Mouse (Mus musculus) forebrain, embryonic 13.5 days (tissue): Measurements from ENCODE around the gene Fbxo44. TPM values are rescaled to one million over a fixed set of nuclear protein-coding genes. Genes with fewer than 3 reads are reported as not detected.
"Not testable (repeated sequence)": the region's sequence is repeated elsewhere in the genome, so short reads cannot be mapped to it uniquely, and the experiment has no call there.

Source experiments
- ATAC-seq: fragments of 200-750 bp; cut with Nextera tagmentation; 2 replicates; pipeline ENCODE4 v1.8.0; 2017
- H3K27ac ChIP-seq: fragments of 300-500 bp; sonication (generic); 2 replicates; pipeline ENCODE4 v1.5.1; 2015; ENCODE audit warnings: inconsistent platforms, mild to moderate bottlenecking, moderate library complexity
- H3K27me3 ChIP-seq: fragments of 300-500 bp; sonication (generic); 2 replicates; pipeline ENCODE4 v1.6.1; 2015; ENCODE audit warnings: mild to moderate bottlenecking, inconsistent platforms
- H3K36me3 ChIP-seq: fragments of 300-500 bp; sonication (generic); 2 replicates; pipeline ENCODE4 v1.6.1; 2015; ENCODE audit warnings: mild to moderate bottlenecking, inconsistent platforms; ENCODE audit not compliant: poor library complexity, severe bottlenecking
- H3K4me1 ChIP-seq: fragments of 300-500 bp; sonication (generic); 2 replicates; pipeline ENCODE4 v1.6.1; 2015; ENCODE audit warnings: inconsistent platforms
- H3K4me2 ChIP-seq: fragments of 300-500 bp; sonication (generic); 2 replicates; pipeline ENCODE4 v1.6.1; 2015; ENCODE audit warnings: inconsistent platforms, mild to moderate bottlenecking, moderate library complexity
- H3K4me3 ChIP-seq: fragments of 300-500 bp; sonication (generic); 2 replicates; pipeline ENCODE4 v1.5.1; 2015; ENCODE audit warnings: mild to moderate bottlenecking, inconsistent platforms
- H3K9ac ChIP-seq: fragments of 300-500 bp; sonication (generic); 2 replicates; pipeline ENCODE4 v1.6.1; 2015; ENCODE audit warnings: mild to moderate bottlenecking, inconsistent platforms
- H3K9me3 ChIP-seq: fragments of 300-500 bp; sonication (generic); replicated peaks from 2 replicates; pipeline ENCODE4 v1.6.1; 2016; ENCODE audit warnings: inconsistent platforms
- WGBS: fragments of 180-500 bp; shearing (Covaris S2); methylation state at CpG from one replicate; pipeline ENCODE4 v1.1.7; 2015; 5-methylcytosine and 5-hydroxymethylcytosine counted together
- polyA plus RNA-seq: library from polyadenylated mRNA; unstranded; fragments of >200 nt; fragmentation: Nextera tagmentation; extraction: Ambion mirVana; gene quantifications from 2 replicates; pipeline ENCODE4 v1.2.1, GENCODE M21; 2015

The Fbxo44 gene
- polyA plus RNA-seq, 1 experiment from 2014 or later = 62.4 TPM

GRCm38 (mm10) chr4:148121982-148122693, 38.1 kb downstream of the Fbxo44 start:
- H3K27me3 ChIP-seq = no peaks in the 10 kb centered on the region
- peaks cover 69% of the 10 kb centered on the region for H3K4me1 ChIP-seq
- peaks cover 4% of the 10 kb centered on the region; the same call in 1 of the 2 replicates for H3K36me3 ChIP-seq
- ATAC-seq = peak; percentile 87
- peak overlapping the region; percentile 91 for H3K27ac ChIP-seq
- peak overlapping the region; percentile 34 for H3K4me2 ChIP-seq
- H3K4me3 ChIP-seq = no peak overlapping the region
- 0 out of 2 replicates have a peak, but pooled peaks cover 3% of the 10 kb centered on the region for H3K9me3 ChIP-seq
- WGBS = 5% methylated on average over 6 of the region's 6 CpGs
- H3K9ac ChIP-seq = peak overlapping the region; percentile 12; the same call in 1 of the 2 replicates

- peak overlapping the region; percentile 91 for H3K27ac ChIP-seq
- H3K4me2 ChIP-seq = peak overlapping the region; percentile 34
- H3K9me3 ChIP-seq = 0 out of 2 replicates have a peak, but pooled peaks cover 3% of the 10 kb centered on the region
- 56% methylated on average over 4 of the region's 4 CpGs for WGBS
- H3K36me3 ChIP-seq = peaks cover 7% of the 10 kb centered on the region; the same call in 1 of the 2 replicates
- H3K4me3 ChIP-seq = no peak overlapping the region
- no peaks in the 10 kb centered on the region for H3K27me3 ChIP-seq
- ATAC-seq = peak; percentile 64
- peaks cover 61% of the 10 kb centered on the region for H3K4me1 ChIP-seq
- H3K9ac ChIP-seq = no peak overlapping the region; the same call in 1 of the 2 replicates
These were observed 38.9 kb downstream of the Fbxo44 start for GRCm38 (mm10) chr4:148121362-148121761.

DNA sequence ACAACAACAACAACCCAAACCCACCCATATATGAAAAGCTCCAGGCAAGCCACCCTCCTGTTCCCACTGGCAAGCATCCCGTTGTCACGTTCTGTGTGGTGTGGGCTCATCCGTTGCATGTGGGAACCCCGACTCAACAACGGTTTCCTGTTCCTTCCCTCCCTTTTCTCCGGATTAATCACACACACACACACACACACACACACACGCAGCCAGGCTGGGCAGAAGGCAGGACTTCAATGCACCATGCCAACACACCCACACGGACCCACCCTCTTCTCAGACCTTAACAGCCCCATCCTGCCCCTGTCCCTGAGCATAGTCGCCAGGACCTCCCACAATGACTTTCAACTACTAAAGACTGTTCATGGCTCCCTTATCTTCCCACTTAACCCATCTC, 39.7 kb downstream of the Fbxo44 start:
- Histone ChIP-seq H3K36me3 (peaks cover 7% of the 10 kb centered on the region; the same call in 1 of the 2 replicates), H3K9me3 (0 out of 2 replicates have a peak, but pooled peaks cover 3% of the 10 kb centered on the region), H3K4me1 (peaks cover 57% of the 10 kb centered on the region), H3K4me2 (no peak overlapping the region), H3K27me3 (no peaks in the 10 kb centered on the region), H3K27ac (peak overlapping the region; percentile 91), H3K4me3 (no peak overlapping the region), H3K9ac (no peak overlapping the region)
- WGBS = 75% methylated on average over 9 of the region's 9 CpGs
- ATAC-seq = no peak

GRCm38 (mm10) chr4:148119578-148119977, 40.7 kb downstream of the Fbxo44 start:
- ATAC-seq, H3K4me2 ChIP-seq, H3K4me3 ChIP-seq, H3K27me3 ChIP-seq, H3K9ac ChIP-seq, H3K9me3 ChIP-seq, H3K27ac ChIP-seq, H3K36me3 ChIP-seq: not testable (repeated sequence)
- WGBS = 91% methylated on average over 9 of the region's 9 CpGs
- peaks cover 54% of the 10 kb centered on the region for H3K4me1 ChIP-seq

- no peak overlapping the region for H3K4me2 ChIP-seq
- no peak overlapping the region for H3K9ac ChIP-seq
- 79% methylated on average over 4 of the region's 4 CpGs for WGBS
- peaks cover 32% of the 10 kb centered on the region for H3K4me1 ChIP-seq
- no peak overlapping the region for H3K27ac ChIP-seq
- 0 out of 2 replicates have a peak, but pooled peaks cover 3% of the 10 kb centered on the region for H3K9me3 ChIP-seq
- no peaks in the 10 kb centered on the region for H3K27me3 ChIP-seq
- H3K36me3 ChIP-seq = peaks cover 22% of the 10 kb centered on the region
- no peak for ATAC-seq
- H3K4me3 ChIP-seq = no peak overlapping the region
These were observed 42.9 kb downstream of the Fbxo44 start for GRCm38 (mm10) chr4:148117392-148117791.

GRCm38 (mm10) chr4:148116657-148117056, 43.6 kb downstream of the Fbxo44 start:
- WGBS = 80% methylated on average over 4 of the region's 4 CpGs
- no peak overlapping the region for H3K27ac ChIP-seq
- H3K27me3 ChIP-seq = no peaks in the 10 kb centered on the region
- H3K9me3 ChIP-seq = 0 out of 2 replicates have a peak, but pooled peaks cover 3% of the 10 kb centered on the region
- H3K4me3 ChIP-seq = no peak overlapping the region
- peaks cover 25% of the 10 kb centered on the region for H3K4me1 ChIP-seq
- H3K36me3 ChIP-seq = peaks cover 22% of the 10 kb centered on the region
- no peak overlapping the region for H3K4me2 ChIP-seq
- no peak for ATAC-seq
- no peak overlapping the region for H3K9ac ChIP-seq

DNA sequence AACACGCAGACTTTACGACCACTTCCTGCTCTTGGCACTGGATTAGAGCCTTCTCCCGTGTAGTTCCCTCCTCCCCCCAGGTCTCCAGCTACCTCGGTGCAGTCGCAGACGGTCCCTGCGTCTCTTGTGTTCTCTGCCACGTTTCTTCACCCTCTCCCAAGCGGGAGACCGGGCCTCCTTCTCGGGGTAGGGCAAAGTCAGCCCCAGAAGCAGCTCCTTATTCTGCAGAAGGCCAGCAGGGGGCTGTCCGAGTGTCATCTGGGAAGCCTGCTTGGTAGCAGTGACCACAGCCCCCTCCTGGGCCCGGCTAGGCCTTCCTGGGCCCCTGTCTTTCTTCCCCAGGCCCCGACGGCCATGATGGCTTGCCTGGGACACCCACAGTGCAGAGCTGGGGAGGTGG, 44.8 kb downstream of the Fbxo44 start:
- peak overlapping the region; percentile 38 for H3K9ac ChIP-seq
- no peaks in the 10 kb centered on the region for H3K27me3 ChIP-seq
- peaks cover 22% of the 10 kb centered on the region for H3K36me3 ChIP-seq
- WGBS = 9% methylated on average over 15 of the region's 15 CpGs
- no peak overlapping the region for H3K4me3 ChIP-seq
- ATAC-seq = 0 out of 2 replicates have a peak, but pooled peaks have one; percentile 25
- peak overlapping the region; percentile 71 for H3K27ac ChIP-seq
- peaks cover 13% of the 10 kb centered on the region for H3K4me1 ChIP-seq
- H3K4me2 ChIP-seq = peak overlapping the region; percentile 0; the same call in 1 of the 2 replicates
- H3K9me3 ChIP-seq = 0 out of 2 replicates have a peak, but pooled peaks cover 3% of the 10 kb centered on the region

DNA sequence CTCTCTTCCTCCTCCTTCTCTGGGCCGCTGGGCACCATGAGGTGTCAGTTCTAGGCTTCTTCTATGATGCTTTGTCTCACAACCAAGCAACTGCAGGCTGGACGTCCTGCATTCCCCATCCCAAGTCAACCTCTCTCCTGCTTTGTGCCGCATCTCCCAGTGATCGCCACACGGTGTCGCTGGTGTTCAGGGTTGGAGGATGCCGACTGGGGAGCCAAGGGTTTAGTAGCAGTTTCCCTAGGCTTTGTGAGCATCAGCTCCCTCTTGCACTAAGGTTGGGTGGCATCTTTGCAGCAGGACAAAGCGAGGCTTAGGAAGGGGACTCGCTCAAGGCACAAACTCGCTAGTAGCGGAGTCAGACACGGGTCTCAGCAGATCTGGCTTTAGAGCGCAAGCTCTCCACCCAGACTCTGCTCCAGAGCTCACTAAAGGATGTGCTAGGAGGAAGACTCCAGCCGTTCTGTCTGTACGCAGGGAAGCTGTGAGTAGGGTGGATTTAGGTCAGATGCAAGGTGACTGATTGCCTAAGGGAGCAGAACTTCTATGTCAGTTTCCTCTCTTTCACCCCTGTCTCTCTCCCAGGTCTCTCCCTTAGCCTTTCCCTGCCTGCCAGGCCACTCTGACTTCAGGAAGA, 45.4 kb downstream of the Fbxo44 start:
- H3K36me3 ChIP-seq = peaks cover 25% of the 10 kb centered on the region
- peak overlapping the region; percentile 71 for H3K27ac ChIP-seq
- 5% methylated on average over 15 of the region's 15 CpGs for WGBS
- peaks cover 10% of the 10 kb centered on the region for H3K4me1 ChIP-seq
- peak overlapping the region; percentile 38 for H3K9ac ChIP-seq
- 0 out of 2 replicates have a peak, but pooled peaks cover 3% of the 10 kb centered on the region for H3K9me3 ChIP-seq
- no peaks in the 10 kb centered on the region for H3K27me3 ChIP-seq
- peak overlapping the region; percentile 34 for H3K4me2 ChIP-seq
- no peak overlapping the region for H3K4me3 ChIP-seq
- peak; percentile 79 for ATAC-seq

DNA sequence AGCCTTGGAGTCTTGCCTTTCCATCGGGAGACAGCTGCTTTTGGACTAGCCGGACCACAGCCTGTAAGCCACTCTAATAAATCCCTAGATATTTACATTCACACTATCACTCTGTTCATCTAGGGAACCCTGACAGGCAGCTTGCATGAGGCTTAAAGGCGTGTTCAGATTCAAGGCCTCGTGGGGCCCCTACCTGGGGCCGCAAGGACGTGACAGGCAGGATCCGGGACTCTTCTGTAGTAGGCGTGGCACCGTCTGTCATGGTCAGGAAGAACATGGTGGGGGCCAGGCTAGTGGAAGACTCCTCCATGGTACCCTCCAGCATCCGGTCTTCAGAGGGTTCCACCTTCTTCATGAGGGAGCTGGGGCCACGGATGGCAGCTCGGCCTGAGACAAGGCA, 47.8 kb downstream of the Fbxo44 start:
- Histone ChIP-seq H3K4me3 (no peak overlapping the region), H3K9ac (no peak overlapping the region), H3K27me3 (no peaks in the 10 kb centered on the region), H3K36me3 (peaks cover 46% of the 10 kb centered on the region), H3K4me2 (no peak overlapping the region), H3K9me3 (0 out of 2 replicates have a peak, but pooled peaks cover 3% of the 10 kb centered on the region), H3K27ac (no peak overlapping the region), H3K4me1 (peaks cover 18% of the 10 kb centered on the region)
- 82% methylated on average over 12 of the region's 12 CpGs for WGBS
- ATAC-seq = no peak

DNA sequence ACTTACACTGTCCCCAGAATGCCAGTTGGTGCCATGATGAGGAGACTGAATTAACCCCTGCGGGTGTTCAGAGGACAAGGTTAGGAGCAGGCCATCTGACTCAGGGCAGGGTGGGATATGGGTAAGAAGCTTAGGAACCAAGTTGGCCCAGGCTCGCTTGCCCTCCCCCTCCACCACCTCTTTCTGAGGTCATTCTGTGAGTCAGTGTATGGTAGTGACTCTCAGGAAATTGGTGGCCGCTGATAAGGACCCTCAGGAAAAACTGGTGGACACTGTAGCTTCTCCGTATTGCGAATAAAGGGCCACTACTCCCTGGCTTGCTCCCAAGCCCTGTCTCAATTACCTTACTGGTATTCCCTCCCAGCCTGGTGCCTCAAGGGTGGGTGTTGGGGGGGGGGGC, 51.1 kb downstream of the Fbxo44 start:
- H3K9ac ChIP-seq = 0 out of 2 replicates have a peak overlapping the region, but pooled peaks have one; percentile 30
- no peaks in the 10 kb centered on the region for H3K27me3 ChIP-seq
- H3K4me1 ChIP-seq = peaks cover 9% of the 10 kb centered on the region; the same call in 1 of the 2 replicates
- H3K9me3 ChIP-seq = no peaks in the 10 kb centered on the region
- H3K27ac ChIP-seq = no peak overlapping the region; the same call in 1 of the 2 replicates
- ATAC-seq = no peak
- H3K4me2 ChIP-seq = no peak overlapping the region
- no peak overlapping the region for H3K4me3 ChIP-seq
- peaks cover 48% of the 10 kb centered on the region for H3K36me3 ChIP-seq
- 92% methylated on average over 5 of the region's 5 CpGs for WGBS

- Histone ChIP-seq H3K9me3 (no peaks in the 10 kb centered on the region), H3K4me3 (no peak overlapping the region), H3K27ac (0 out of 2 replicates have a peak overlapping the region, but pooled peaks have one; percentile 70), H3K4me1 (peaks cover 9% of the 10 kb centered on the region; the same call in 1 of the 2 replicates), H3K27me3 (no peaks in the 10 kb centered on the region), H3K4me2 (no peak overlapping the region), H3K9ac (0 out of 2 replicates have a peak overlapping the region, but pooled peaks have one; percentile 30), H3K36me3 (peaks cover 44% of the 10 kb centered on the region)
- no peak for ATAC-seq
- 73% methylated on average over 7 of the region's 7 CpGs for WGBS
These were observed 51.6 kb downstream of the Fbxo44 start for GRCm38 (mm10) chr4:148108565-148109100.
